Mouse (Mus musculus): Measurements from ENCODE around the gene Iqcf3.

Gene Iqcf3

GRCm38 (mm10) chr9:106473081-106473752, 88.2 kb downstream of the Iqcf3 start:
- in situ Hi-C loops (cut with MboI; ENCODE audit: low sequenced_read_pairs): no loop called here

GRCm38 (mm10) chr9:106472321-106472720, 89.1 kb downstream of the Iqcf3 start:
- in situ Hi-C loops (cut with MboI; ENCODE audit: low sequenced_read_pairs): no loop called here

DNA sequence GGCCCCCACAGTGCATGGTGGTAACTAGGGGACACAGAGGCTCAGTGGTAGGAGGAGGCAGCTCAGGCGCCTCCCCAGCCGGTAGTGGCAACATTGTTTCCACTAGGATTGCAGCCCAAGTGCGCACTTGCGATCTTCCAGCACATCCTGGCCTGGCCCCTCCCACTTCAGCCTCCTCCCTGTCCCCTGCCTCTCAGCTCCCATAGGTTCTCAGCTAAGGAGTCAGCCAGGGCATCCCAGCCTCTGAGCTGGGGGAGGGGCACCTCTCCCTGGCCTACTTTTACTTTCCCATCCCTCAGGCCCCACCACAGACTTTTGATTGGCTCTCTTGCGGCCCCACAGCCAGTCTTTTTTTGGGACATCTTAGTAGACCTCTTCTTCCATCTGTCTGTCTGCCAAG, 89.5 kb downstream of the Iqcf3 start:
- in situ Hi-C loops (cut with MboI; ENCODE audit: low sequenced_read_pairs): no loop called here

GRCm38 (mm10) chr9:106470991-106471750, 90.3 kb downstream of the Iqcf3 start:
- in situ Hi-C loops (cut with MboI; ENCODE audit: low sequenced_read_pairs): no loop called here

DNA sequence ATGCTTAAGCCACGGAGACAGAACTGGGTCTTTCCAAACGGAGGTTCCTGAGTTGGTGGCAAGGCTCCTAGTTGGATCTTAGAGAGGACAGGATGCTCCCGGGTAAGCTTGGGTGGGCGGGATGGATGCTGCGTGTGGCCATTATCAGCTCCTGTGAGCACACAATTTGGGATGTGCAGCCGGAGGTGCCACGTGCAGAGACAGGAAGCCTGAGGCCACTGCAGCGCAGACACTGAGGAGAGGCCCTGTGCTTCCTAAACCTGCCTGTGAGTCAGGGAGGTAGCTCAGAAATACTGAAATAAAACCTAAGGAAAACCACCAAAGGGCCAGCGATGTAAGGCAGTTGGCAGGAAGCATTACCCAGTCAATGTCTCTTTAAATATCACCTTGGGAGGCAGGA, 91.7 kb downstream of the Iqcf3 start:
- in situ Hi-C loops (cut with MboI; ENCODE audit: low sequenced_read_pairs): no loop called here

DNA sequence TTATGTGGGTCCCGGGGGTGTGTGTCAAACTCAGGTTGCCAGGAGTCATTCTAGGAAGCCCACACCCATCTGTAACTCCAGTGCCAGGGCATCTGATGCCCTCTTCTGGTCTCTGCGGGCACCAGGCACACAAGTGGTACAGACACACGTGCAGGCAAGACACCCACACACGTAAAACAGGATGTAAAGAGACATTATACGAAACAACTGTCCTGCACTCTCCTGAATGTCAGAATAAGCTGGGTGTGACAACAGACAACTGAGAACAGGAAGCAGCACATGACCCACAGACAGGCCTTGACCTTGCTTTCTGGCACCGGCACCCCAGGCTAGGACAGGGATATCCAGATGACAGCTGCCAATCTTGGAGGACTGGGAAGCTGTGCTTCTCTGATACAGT, 92.1 kb downstream of the Iqcf3 start:
- in situ Hi-C loops (cut with MboI; ENCODE audit: low sequenced_read_pairs): no loop called here

DNA sequence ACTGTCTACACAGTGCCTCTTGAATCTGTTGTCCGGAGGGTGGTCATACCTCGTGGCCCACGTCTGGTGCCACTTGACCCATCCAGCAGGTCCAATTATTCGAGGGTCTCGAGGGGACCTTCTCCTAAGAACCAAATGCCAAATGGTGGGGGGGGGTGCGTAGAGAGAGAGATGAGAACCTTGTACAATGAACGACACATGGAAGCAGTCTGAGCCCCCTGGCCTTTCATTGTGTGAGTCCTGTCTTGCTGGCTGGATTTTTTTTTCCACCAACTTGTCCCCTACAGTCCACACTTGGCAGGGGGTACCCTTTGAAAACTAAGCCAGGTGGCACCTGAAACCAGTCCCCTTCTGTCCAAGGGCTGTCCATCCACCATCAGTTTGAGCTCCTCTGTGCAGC, 93.7 kb downstream of the Iqcf3 start:
- in situ Hi-C loops (cut with MboI; ENCODE audit: low sequenced_read_pairs): no loop called here

DNA sequence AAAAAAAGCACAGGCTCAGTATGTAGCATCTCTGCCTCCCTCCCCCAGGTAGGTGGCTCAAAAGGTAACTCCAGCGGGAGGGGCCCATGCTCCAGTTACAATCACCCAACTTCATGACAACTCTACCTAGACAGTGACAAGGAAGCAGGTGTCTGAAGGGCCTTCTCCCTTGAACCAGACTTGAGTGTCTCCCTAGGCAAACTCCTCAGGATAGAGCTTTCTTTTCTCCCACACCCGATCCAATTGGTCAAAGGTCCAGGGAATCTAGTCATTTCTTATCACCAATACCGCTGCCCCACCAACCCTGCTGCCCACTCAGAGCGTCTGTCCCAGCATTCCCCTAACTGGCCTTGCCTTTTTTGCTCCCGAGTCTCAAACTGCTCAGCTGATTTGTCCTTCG, 94.7 kb downstream of the Iqcf3 start:
- in situ Hi-C loops (cut with MboI; ENCODE audit: low sequenced_read_pairs): no loop called here

- in situ Hi-C loops (cut with MboI; ENCODE audit: low sequenced_read_pairs): no loop called here
Measured at GRCm38 (mm10) chr9:106465571-106466200, 95.7 kb downstream of the Iqcf3 start, which contains the start of gene Gpr62. Gene Gpr62 (minus strand): TSS chr9:106465938.

- in situ Hi-C loops (cut with MboI; ENCODE audit: low sequenced_read_pairs): no loop called here
Measured at GRCm38 (mm10) chr9:106464751-106465541, 96.5 kb downstream of the Iqcf3 start.

- in situ Hi-C loops (cut with MboI; ENCODE audit: low sequenced_read_pairs): no loop called here
Measured at GRCm38 (mm10) chr9:106463122-106464063, 98.0 kb downstream of the Iqcf3 start.

DNA sequence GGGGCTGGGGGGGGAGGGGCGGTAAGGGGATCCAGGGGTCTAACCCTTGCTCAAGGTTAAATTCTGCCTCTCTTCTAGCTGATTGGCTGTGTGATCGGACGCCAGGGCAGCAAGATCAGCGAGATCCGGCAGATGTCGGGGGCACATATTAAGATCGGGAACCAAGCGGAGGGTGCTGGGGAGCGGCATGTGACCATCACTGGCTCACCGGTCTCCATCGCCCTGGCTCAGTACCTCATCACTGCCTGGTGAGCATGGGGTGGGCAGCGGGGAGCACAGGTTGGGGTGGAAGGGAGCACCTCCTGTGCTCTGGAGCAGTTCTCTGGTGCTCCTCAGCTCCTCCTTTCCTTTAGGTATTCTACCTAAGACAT, 99.0 kb downstream of the Iqcf3 start:
- in situ Hi-C loops (cut with MboI; ENCODE audit: low sequenced_read_pairs): no loop called here

GRCm38 (mm10) chr9:106461641-106462429, 99.6 kb downstream of the Iqcf3 start:
- in situ Hi-C loops (cut with MboI; ENCODE audit: low sequenced_read_pairs): no loop called here

- in situ Hi-C loops (cut with MboI; ENCODE audit: low sequenced_read_pairs): no loop called here
Measured at GRCm38 (mm10) chr9:106461026-106461415, 100.4 kb downstream of the Iqcf3 start.

DNA sequence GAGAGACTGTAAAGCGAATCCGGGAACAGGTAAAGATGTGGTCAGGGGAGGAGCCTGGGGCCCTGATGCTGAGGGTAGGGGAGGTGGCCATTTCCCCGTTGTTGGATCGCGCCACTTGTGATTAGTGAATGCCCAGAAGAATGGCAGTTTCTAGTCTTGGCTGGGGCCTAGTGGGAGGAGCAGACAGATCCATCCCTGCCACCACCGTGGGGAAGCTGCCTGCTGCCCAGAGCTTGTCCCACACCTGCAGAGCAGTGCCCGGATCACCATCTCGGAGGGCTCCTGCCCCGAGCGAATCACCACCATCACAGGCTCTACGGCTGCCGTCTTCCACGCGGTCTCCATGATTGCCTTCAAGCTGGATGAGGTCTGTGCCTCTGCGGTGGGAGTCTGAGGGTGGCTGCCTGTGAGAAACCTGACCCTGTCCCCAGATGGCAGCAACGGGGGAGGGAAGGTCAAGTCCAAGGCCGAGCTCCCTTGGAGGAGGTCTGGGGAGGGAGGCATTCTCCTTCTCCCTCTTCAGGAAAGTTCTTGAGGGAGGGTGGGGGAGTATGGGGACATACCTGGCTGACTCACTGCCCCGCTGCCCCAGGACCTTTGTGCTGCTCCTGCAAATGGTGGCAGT, 100.9 kb downstream of the Iqcf3 start:
- in situ Hi-C loops (cut with MboI; ENCODE audit: low sequenced_read_pairs): no loop called here

DNA sequence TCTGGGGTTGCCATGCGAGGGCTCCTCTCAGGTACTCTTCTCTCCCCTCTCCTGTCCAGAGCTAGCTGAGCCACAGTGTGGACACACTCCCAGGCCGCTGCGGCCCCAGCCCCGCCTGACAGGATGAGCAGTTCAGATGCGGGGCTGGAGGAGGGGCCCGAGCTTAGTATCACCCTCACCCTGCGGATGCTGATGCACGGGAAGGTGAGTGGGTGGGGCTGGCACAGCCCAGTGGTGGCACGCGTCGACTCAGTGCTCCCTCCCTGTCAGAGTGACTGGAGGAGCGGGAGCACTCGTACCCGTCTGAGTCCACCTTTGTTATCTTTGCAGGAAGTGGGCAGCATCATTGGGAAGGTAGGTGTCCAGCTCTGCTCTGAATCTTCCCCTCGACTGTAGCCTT, 101.5 kb downstream of the Iqcf3 start:
- in situ Hi-C loops (cut with MboI; ENCODE audit: low sequenced_read_pairs): no loop called here

GRCm38 (mm10) chr9:106457920-106458319, 103.5 kb downstream of the Iqcf3 start:
- in situ Hi-C loops (cut with MboI; ENCODE audit: low sequenced_read_pairs): no loop called here

DNA sequence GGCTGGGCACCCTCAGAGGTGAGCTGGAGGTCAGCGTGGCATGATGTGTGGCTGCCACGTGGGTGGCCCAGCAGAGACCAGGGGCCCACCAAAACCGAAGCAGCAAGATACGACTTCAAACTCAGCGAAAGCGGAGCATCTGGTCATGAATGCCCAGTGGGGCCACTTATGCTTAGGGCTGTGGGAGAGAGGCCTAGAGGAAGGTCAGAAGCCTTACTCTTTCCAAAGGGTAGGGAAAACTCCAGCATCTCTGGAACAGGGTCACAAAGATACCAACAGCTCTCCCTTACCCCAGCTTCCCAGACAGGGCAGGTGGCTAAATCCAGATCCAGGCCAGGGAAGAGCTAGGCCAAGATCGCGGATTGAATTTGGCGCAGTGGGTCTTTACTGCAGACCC, 104.3 kb downstream of the Iqcf3 start:
- in situ Hi-C loops (cut with MboI; ENCODE audit: low sequenced_read_pairs): no loop called here
